8 mouse cellular contexts compared by ENCODE assay signal in genomic region chr1:120120141-120120968, GRCm38 (mm10). TPM values are rescaled to one million over a fixed set of nuclear protein-coding genes. Genes with fewer than 3 reads are reported as not detected.
A peak's percentile ranks its signal among the peaks of the same experiment; 100 is the strongest.
DNase-seq lines count a peak whose midpoint lies in the region; TF ChIP-seq lines count a peak whose summit lies in the region.

No protein-coding gene starts in this region.

- TF ChIP-seq RAD21 in CH12.LX (IDR thresholded peaks at IDR 0.05; ENCODE audit: low read depth, low read length), result no peak

- H3K36me3 ChIP-seq in CH12.LX (replicated peaks in 1 of 2; ENCODE audit: control insufficient read depth in 1 of 2, insufficient read depth in 1 of 2, low read length in 1 of 2), result peaks cover 17 to 45% of the 10 kb centered on the region in 2 experiments
- H3K36me3 ChIP-seq in embryonic facial prominence, embryonic 10.5 days (replicated peaks), result peaks cover 41% of the 10 kb centered on the region

- TF ChIP-seq CTCF in CH12.LX (conservative IDR thresholded peaks at IDR 0.05 in 1 of 2, IDR thresholded peaks at IDR 0.05 in 1 of 2; ENCODE audit: low read depth in 2 of 2, low read length in 2 of 2), result no peak

- WGBS in embryonic facial prominence, embryonic 10.5 days, result 4% methylated on average over 24 of the region's 24 CpGs

- H3K9ac ChIP-seq in CH12.LX (ENCODE audit: insufficient read depth, low read depth), result peak overlapping the region; percentile 78

- peak overlapping the region; percentile 79 to 87 (median 81) for H3K4me3 ChIP-seq in CH12.LX (replicated peaks in 1 of 3; ENCODE audit: low read depth in 2 of 3, low read length in 2 of 3, poor library complexity in 1 of 3)
- H3K4me3 ChIP-seq in embryonic facial prominence, embryonic 10.5 days, result peak overlapping the region; percentile 70

- H3K4me2 ChIP-seq in CH12.LX (ENCODE audit: insufficient read depth, low read depth, poor library complexity, severe bottlenecking), result peak overlapping the region; percentile 82

- no peak for DNase-seq in CH12.LX (ENCODE audit: extremely low read depth)
- DNase-seq in adrenal gland, adult 18-20 months (ENCODE audit: low spot score in 2 of 2), result peak; percentile 57 to 68
- peak; percentile 59 for DNase-seq in embryonic facial prominence, embryonic 10.5 days (ENCODE audit: low spot score)
- DNase-seq in heart, adult 9 months (ENCODE audit: low spot score in 2 of 2), result peak; percentile 65 to 72
- peak; percentile 85 to 93 for DNase-seq in kidney, adult 8-10 months
- peak; percentile 62 to 75 for DNase-seq in lung, adult 18-20 months
- peak; percentile 11 for DNase-seq in ovary, postnatal 10 days (ENCODE audit: low spot score)
- DNase-seq in spleen, postnatal 14 days (ENCODE audit: low spot score in 2 of 2), result no peak

- dilution Hi-C loops in CH12.LX (cut with MboI; ENCODE audit: extremely low pct_ligation_motif_present, extremely low pct_unique_long_range_greater_than_20kb, low sequenced_read_pairs), result no loop called here

- peaks cover 5% of the 10 kb centered on the region; the same call in 1 of the 2 replicates for H3K79me2 ChIP-seq in CH12.LX (replicated peaks; ENCODE audit: control insufficient read depth, extremely low read depth, insufficient read depth, poor library complexity, severe bottlenecking)

- no peaks in the 10 kb centered on the region for H3K27me3 ChIP-seq in CH12.LX (replicated peaks)
- H3K27me3 ChIP-seq in embryonic facial prominence, embryonic 10.5 days (replicated peaks; ENCODE audit: low read depth, poor library complexity, severe bottlenecking), result no peaks in the 10 kb centered on the region

- peak overlapping the region; percentile 53; the same call in 1 of the 2 replicates for H3K27ac ChIP-seq in CH12.LX (ENCODE audit: insufficient read depth, low read depth)
- peak overlapping the region; percentile 89 for H3K27ac ChIP-seq in embryonic facial prominence, embryonic 10.5 days (replicated peaks)

- no peak for TF ChIP-seq EP300 in CH12.LX (IDR thresholded peaks at IDR 0.05; ENCODE audit: low read length)

- TF ChIP-seq POLR2A in CH12.LX (IDR thresholded peaks at IDR 0.05; ENCODE audit: low read depth, low read length), result no peak

- in situ Hi-C loops in CH12.LX (cut with MboI; ENCODE audit: low pct_ligation_motif_present, low pct_unique_long_range_greater_than_20kb, low sequenced_read_pairs), result no loop called here

- peaks cover 9% of the 10 kb centered on the region for H3K9me3 ChIP-seq in CH12.LX (replicated peaks; ENCODE audit: low read length)
- H3K9me3 ChIP-seq in embryonic facial prominence, embryonic 10.5 days, result no peaks in the 10 kb centered on the region

- H3K4me1 ChIP-seq in CH12.LX (ENCODE audit: control insufficient read depth in 1 of 2, insufficient read depth in 2 of 2), result peaks cover 14 to 37% of the 10 kb centered on the region in 2 experiments
- peaks cover 39% of the 10 kb centered on the region for H3K4me1 ChIP-seq in embryonic facial prominence, embryonic 10.5 days

TF ChIP-seq in CH12.LX, 34 proteins besides CTCF, POLR2A, EP300 and RAD21:
- peak; percentile 30 for TF ChIP-seq SIN3A (IDR thresholded peaks at IDR 0.05; ENCODE audit: low read length)
- TF ChIP-seq RCOR1 (conservative IDR thresholded peaks at IDR 0.05; ENCODE audit: low read depth, low read length), result no peak
- TF ChIP-seq USF2 (conservative IDR thresholded peaks at IDR 0.05; ENCODE audit: low read depth, low read length), result no peak
- no peak for TF ChIP-seq ZKSCAN1 (IDR thresholded peaks at IDR 0.05; ENCODE audit: borderline replicate concordance, low read depth, low read length)
- no peak for TF ChIP-seq ZMIZ1 (IDR thresholded peaks at IDR 0.05; ENCODE audit: low read depth, low read length)
- TF ChIP-seq JUN (IDR thresholded peaks at IDR 0.05; ENCODE audit: insufficient read depth, low read depth, low read length), result no peak
- no peak for TF ChIP-seq KAT2A (IDR thresholded peaks at IDR 0.05; ENCODE audit: insufficient replicate concordance, low read length)
- TF ChIP-seq E2F4 (IDR thresholded peaks at IDR 0.05; ENCODE audit: insufficient replicate concordance, low read depth, low read length), result no peak
- TF ChIP-seq NRF1 (IDR thresholded peaks at IDR 0.05; ENCODE audit: low read depth, low read length), result no peak
TF ChIP-seq in CH12.LX: peak in this region for 1.

RNA-seq across cellular contexts. Expression of gene Dbi, which starts 0.5 kb away (rescaled TPM):
- total RNA-seq in CH12.LX (2012; rRNA removed), result 346 and 405 TPM in 2 replicates
- 499 and 557 TPM in 2 replicates for total RNA-seq in CH12.LX (2014; rRNA removed)
- 357 and 399 TPM in 2 replicates for polyA plus RNA-seq in CH12.LX (2012; ENCODE audit: insufficient read length, low read depth)
- total RNA-seq in adrenal gland, adult 18-20 months (2021), result 1,000 to 10,000 TPM; 1,010 to 2,386 TPM
- polyA plus RNA-seq in embryonic facial prominence, embryonic 10.5 days (2016; fragmentation: Nextera tagmentation; extraction: Ambion mirVana), result 693 and 727 TPM in 2 replicates

RNA-seq across cellular contexts. Expression of gene 3110009E18Rik, which starts 0.6 kb away (rescaled TPM):
- 2.7 and 3.3 TPM in 2 replicates for total RNA-seq in CH12.LX (2012; rRNA removed)
- 4.1 and 4.6 TPM in 2 replicates for total RNA-seq in CH12.LX (2014; rRNA removed)
- polyA plus RNA-seq in CH12.LX (2012; ENCODE audit: insufficient read length, low read depth), result 4.4 and 5.9 TPM in 2 replicates
- 10 to 100 TPM in 1 of 2 experiments, 1 to 10 TPM in 1; 8.6 to 10.5 TPM for total RNA-seq in adrenal gland, adult 18-20 months (2021)
- 19.8 and 20.7 TPM in 2 replicates for polyA plus RNA-seq in embryonic facial prominence, embryonic 10.5 days (2016; fragmentation: Nextera tagmentation; extraction: Ambion mirVana)

RNA-seq across cellular contexts. Expression of gene Tmem37, which starts 46.5 kb away (rescaled TPM):
- total RNA-seq in CH12.LX (2012; rRNA removed), result not detected in 2 replicates
- not detected in 2 replicates for total RNA-seq in CH12.LX (2014; rRNA removed)
- not detected in 2 replicates for polyA plus RNA-seq in CH12.LX (2012; ENCODE audit: insufficient read length, low read depth)
- total RNA-seq in adrenal gland, adult 18-20 months (2021), result 10 to 100 TPM in 1 of 2 experiments, 1 to 10 TPM in 1; 8.3 to 26.7 TPM
- 5.2 and 7.2 TPM in 2 replicates for polyA plus RNA-seq in embryonic facial prominence, embryonic 10.5 days (2016; fragmentation: Nextera tagmentation; extraction: Ambion mirVana)

Comparison
In these comparisons a context has a peak if more than half of its experiments do, and no peak if none do; other contexts are left out.
1. DNase-seq: peak in adrenal gland, adult 18-20 months (2 of 2), embryonic facial prominence, embryonic 10.5 days (single experiment), heart, adult 9 months (2 of 2), kidney, adult 8-10 months (2 of 2), lung, adult 18-20 months (2 of 2) and ovary, postnatal 10 days (single experiment); none in CH12.LX (single experiment) and spleen, postnatal 14 days (0 of 2).
2. RNA of gene Tmem37, which starts 46.5 kb away (total RNA-seq): 8.3 to 26.7 TPM in adrenal gland, adult 18-20 months; not detected in CH12.LX; every median in the first group is over 4 times any median in the second.